Mouse (Mus musculus): ENCODE results near the gene Cdh4.

DNA sequence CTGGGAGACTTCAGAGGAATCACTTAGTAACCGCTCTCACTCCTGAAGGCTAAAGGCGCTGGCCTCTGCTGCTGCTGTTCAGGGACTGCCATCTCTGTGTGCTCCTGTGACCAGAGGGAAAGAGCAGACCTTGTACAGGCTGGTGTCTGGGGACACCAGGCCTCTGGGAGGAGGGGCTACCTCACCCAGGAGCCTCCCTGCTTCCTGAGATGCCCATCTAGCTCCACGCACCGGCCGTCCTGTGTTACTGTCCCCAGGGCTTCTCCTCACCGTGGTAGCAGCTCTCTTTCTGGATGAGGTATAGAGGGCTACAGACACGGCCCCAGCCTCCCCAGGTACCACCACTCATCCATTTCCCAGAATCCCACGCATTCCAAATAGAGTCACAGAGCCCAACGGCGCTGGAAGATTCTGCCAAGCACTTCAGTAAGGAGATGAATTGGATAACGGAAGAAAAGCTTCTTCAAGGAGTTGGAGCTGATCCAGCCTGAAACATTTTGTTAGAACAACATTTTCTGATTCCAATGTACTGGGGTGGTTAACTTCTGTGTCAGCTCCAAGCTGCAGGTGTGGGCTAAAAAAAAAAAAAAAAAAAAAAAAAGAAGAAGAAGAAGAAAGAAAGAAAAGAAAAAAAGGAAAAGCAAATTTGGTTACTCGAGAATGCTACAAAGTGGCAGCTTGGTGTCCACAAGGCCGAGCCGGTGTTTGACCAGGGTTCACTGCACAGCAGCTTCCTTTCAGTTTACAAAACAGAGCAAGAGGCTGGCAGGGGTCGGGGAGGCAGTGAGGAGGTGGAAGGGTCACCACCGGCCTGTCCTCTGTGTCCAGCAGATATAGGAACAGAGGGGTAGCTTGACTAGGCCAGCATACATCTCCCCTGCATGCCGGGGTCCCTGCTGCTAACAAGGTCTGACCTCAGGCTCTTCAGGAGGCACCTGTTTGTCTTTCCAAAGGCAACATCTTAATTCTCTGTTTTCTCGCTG lies 279.6 kb downstream of the Cdh4 start:
- TF ChIP-seq MYOD1 (IDR thresholded peaks at IDR 0.05; ENCODE audit: control insufficient read depth in 1 of 3, insufficient read length in 2 of 3, low read depth in 2 of 3) (no peak), POLR2A (IDR thresholded peaks at IDR 0.05; ENCODE audit: insufficient read length, low read depth) (no peak), TCF12 (IDR thresholded peaks at IDR 0.05; ENCODE audit: insufficient read depth, poor library complexity, severe bottlenecking) (no peak), MAX (IDR thresholded peaks at IDR 0.05; ENCODE audit: low read depth) (no peak), POLR2AphosphoS2 (IDR thresholded peaks at IDR 0.05; ENCODE audit: insufficient read length, low read depth) (no peak), TCF3 (IDR thresholded peaks at IDR 0.05; ENCODE audit: insufficient read length, low read depth) (no peak), E2F4 (IDR thresholded peaks at IDR 0.05; ENCODE audit: insufficient read depth) (no peak), SRF (IDR thresholded peaks at IDR 0.05; ENCODE audit: control insufficient read depth, insufficient read length, low read depth) (no peak), USF1 (IDR thresholded peaks at IDR 0.05; ENCODE audit: low read depth) (no peak), CEBPB (IDR thresholded peaks at IDR 0.05; ENCODE audit: insufficient read depth, poor library complexity, severe bottlenecking) (no peak), MYOG (IDR thresholded peaks at IDR 0.05; ENCODE audit: control insufficient read depth in 1 of 3, insufficient read depth in 1 of 3, insufficient read length in 2 of 3, low read depth in 2 of 3) (no peak), REST (IDR thresholded peaks at IDR 0.05; ENCODE audit: insufficient read depth, insufficient read length) (no peak)

All from myocyte (in vitro differentiated cells).